Mouse (Mus musculus) hindbrain, embryonic 12.5 days (tissue): ENCODE data around the gene AC161166.1. TPM values are rescaled to one million over a fixed set of nuclear protein-coding genes. Genes with fewer than 3 reads are reported as not detected.
A peak's percentile ranks its signal among the peaks of the same experiment; 100 is the strongest.

Experiments
- ATAC-seq: fragments of 200-750 bp; cut with Nextera tagmentation; 2 replicates; pipeline ENCODE4 v1.8.0; 2017; ENCODE audit warnings: moderate TSS enrichment; ENCODE audit not compliant: low FRiP score
- H3K27ac ChIP-seq: fragments of 300-500 bp; sonication (generic); 2 replicates; pipeline ENCODE4 v1.5.1; 2016; ENCODE audit warnings: mild to moderate bottlenecking
- H3K27me3 ChIP-seq: fragments of 300-500 bp; sonication (generic); 2 replicates; pipeline ENCODE4 v1.6.1; 2016; ENCODE audit warnings: mild to moderate bottlenecking
- H3K36me3 ChIP-seq: fragments of 300-500 bp; sonication (generic); 2 replicates; pipeline ENCODE4 v1.6.1; 2016; ENCODE audit warnings: mild to moderate bottlenecking
- H3K4me1 ChIP-seq: fragments of 300-500 bp; sonication (generic); 2 replicates; pipeline ENCODE4 v1.6.1; 2016
- H3K4me2 ChIP-seq: fragments of 300-500 bp; sonication (generic); replicated peaks from 2 replicates; pipeline ENCODE4 v1.6.1; 2016; ENCODE audit warnings: mild to moderate bottlenecking
- H3K4me3 ChIP-seq: fragments of 300-500 bp; sonication (generic); 2 replicates; pipeline ENCODE4 v1.5.1; 2016; ENCODE audit warnings: mild to moderate bottlenecking
- H3K9ac ChIP-seq: fragments of 300-500 bp; sonication (generic); 2 replicates; pipeline ENCODE4 v1.6.1; 2016; ENCODE audit warnings: mild to moderate bottlenecking, moderate library complexity
- H3K9me3 ChIP-seq: fragments of 300-500 bp; sonication (generic); replicated peaks from 2 replicates; pipeline ENCODE4 v1.6.1; 2016; ENCODE audit warnings: mild to moderate bottlenecking
- WGBS: fragments of 180-500 bp; shearing (Covaris S2); methylation state at CpG from one replicate; pipeline ENCODE4 v1.1.7; 2016; 5-methylcytosine and 5-hydroxymethylcytosine counted together
- polyA plus RNA-seq: library from polyadenylated mRNA; unstranded; fragments of >200 nt; fragmentation: Nextera tagmentation; extraction: Ambion mirVana; gene quantifications from 2 replicates; pipeline ENCODE4 v1.2.1, GENCODE M21; 2016

The AC161166.1 gene
- polyA plus RNA-seq, 1 experiment from 2014 or later = 1.9 TPM

DNA sequence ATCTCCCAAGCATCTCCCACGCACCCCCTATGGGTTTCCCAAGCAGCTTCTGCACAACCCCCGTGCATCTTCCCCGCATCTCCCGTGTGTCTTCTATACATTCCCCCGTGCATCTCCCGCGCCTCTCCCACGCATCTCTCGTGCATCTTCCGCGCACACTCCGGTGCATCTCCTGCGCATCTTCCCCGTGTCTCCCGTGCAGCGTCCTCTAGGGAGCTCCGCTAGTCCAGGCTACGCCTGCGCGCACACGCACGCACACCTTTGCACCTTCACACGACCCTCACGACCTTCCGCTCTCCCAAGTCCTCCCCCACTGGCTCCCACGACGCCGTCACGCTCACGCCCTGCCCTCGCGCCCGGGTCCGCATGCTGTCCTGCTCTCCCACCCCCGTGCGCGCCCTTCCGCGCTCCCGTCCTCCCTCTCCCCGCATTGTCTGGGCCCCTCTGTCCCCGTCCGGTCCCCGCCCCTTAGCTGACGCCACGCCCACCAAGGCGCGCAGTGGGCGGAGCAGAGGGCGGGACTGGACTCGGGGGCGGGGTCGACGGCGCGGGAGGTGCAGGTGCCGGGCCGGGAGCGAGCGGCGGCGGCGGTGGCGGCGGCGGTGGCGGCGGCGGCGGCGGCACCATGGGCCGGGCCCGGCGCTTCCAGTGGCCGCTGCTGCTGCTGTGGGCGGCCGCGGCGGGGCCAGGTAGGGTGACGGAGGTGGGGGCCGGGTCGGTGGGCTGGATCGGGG lies 30.6 kb downstream of the AC161166.1 start, which contains the start of gene Cadm4:
TSS of gene Cadm4 (plus strand) at position 550 of the 734 bp plus-strand sequence.
- WGBS = 1% methylated on average over 70 of the region's 83 CpGs
- peak; percentile 85 for ATAC-seq
- peaks cover 60% of the 10 kb centered on the region for H3K4me1 ChIP-seq

DNA sequence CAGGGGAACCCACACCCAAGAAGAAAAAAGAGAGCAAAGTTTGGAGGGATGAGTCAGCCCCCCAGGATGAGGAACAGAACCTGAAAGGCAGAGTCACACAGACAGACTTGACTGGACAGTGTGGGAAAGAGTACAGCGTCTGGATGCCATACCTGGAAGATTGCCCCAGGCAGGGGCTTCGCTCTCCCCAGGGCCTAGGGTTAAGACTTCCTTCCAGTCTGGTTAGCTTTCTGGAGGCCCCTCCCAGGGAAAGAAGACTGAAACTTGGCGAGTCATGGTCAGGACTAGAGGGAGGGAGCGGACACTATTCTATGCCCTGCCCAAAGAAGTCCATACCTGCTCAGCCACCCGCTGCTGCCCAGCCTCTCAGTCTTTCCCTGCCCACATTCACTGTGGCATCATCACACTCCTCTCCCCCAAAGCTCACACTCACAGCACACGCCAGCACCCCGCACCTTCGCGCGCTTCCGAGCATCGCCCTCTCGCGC lies 31.2 kb downstream of the AC161166.1 start:
- peak; percentile 33 for ATAC-seq
- H3K4me2 ChIP-seq = peak overlapping the region; percentile 81
- H3K27me3 ChIP-seq = no peaks in the 10 kb centered on the region
- 13% methylated on average over 14 of the region's 14 CpGs for WGBS
- H3K36me3 ChIP-seq = no peaks in the 10 kb centered on the region
- H3K9ac ChIP-seq = peak overlapping the region; percentile 97
- H3K27ac ChIP-seq = peak overlapping the region; percentile 83
- H3K9me3 ChIP-seq = no peaks in the 10 kb centered on the region
- peaks cover 54% of the 10 kb centered on the region for H3K4me1 ChIP-seq
- peak overlapping the region; percentile 78 for H3K4me3 ChIP-seq

More for the DNA sequence above, 30.6 kb downstream of the AC161166.1 start, which contains the start of gene Cadm4:
- H3K9ac ChIP-seq = peak within 1 kb of the TSS; percentile 97
- H3K36me3 ChIP-seq = no peaks in the 10 kb centered on the region
- peak within 1 kb of the TSS; percentile 81 for H3K4me2 ChIP-seq
- peak within 1 kb of the TSS; percentile 78 for H3K4me3 ChIP-seq
- no peaks in the 10 kb centered on the region for H3K9me3 ChIP-seq
- H3K27me3 ChIP-seq = no peaks in the 10 kb centered on the region
- H3K27ac ChIP-seq = peak within 1 kb of the TSS; percentile 83

DNA sequence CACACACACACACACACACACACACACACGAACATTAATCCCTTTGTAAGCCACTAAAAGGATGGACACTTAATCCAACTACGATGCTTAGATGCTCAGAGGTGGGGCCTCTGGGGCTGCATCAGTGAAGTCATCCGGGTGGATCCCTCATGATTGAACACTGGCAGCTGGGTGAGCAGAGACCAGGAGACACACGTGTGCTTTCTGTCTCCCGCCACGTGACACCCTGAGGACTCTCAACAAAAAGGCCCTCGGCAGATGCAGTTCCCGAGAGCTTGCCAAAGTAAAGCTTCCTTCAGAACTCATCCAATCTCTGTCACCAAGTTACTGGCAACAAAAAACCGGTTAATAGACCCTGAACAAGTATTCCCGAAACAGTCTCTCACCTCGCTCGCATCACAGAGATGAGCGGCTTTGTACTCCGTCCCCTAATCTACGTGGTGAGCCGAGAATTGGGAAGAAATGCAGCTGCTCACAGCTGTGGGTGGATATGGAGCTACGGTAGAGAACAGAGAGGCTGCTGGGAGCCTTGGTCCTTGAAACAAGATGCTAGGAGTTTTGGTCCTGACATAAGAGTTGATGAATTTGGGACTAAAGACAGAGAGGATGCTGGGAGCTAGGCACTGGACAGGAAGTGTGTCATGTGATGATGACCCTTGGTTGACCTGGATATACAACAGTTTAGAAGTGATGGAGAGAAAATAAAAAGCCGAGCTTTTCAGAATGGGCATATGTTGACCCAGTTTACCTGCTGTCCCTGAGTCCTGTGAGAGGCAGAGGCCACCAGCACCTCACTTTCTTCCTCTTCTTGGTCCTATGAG lies 31.9 kb downstream of the AC161166.1 start:
- Histone ChIP-seq H3K4me3 (peak overlapping the region; percentile 78; the same call in 1 of the 2 replicates), H3K4me2 (peak overlapping the region; percentile 81), H3K36me3 (no peaks in the 10 kb centered on the region), H3K9ac (no peak overlapping the region), H3K27ac (0 out of 2 replicates have a peak overlapping the region, but pooled peaks have one; percentile 30), H3K9me3 (no peaks in the 10 kb centered on the region), H3K4me1 (peaks cover 47% of the 10 kb centered on the region), H3K27me3 (peaks cover under 1% of the 10 kb centered on the region; the same call in 1 of the 2 replicates)
- ATAC-seq = no peak
- 59% methylated on average over 18 of the region's 18 CpGs for WGBS

DNA sequence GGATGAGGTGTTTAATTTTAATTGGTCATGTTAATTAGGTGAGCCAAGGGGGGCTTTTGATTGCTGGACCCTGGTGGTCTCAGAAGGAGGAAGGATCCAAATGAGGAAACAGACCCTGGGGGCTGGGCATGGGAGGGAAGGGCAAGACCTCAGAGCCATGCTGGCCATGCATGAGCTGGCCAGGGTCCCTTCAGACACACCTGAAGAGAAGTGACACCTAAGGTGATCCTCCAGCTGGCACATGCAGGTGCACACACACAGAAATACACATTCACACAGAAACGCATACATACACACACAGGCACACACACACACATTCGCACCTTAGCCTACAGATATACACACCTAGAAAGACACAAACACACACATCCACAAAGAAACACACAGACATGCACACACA lies 32.6 kb downstream of the AC161166.1 start:
- no peak overlapping the region for H3K9ac ChIP-seq
- H3K9me3 ChIP-seq = no peaks in the 10 kb centered on the region
- no peaks in the 10 kb centered on the region for H3K36me3 ChIP-seq
- WGBS = 88% methylated on average over 2 of the region's 2 CpGs
- peaks cover 44% of the 10 kb centered on the region for H3K4me1 ChIP-seq
- H3K4me2 ChIP-seq = peak overlapping the region; percentile 81; the same call in 1 of the 2 replicates
- H3K4me3 ChIP-seq = no peak overlapping the region
- no peak overlapping the region for H3K27ac ChIP-seq
- H3K27me3 ChIP-seq = peaks cover 4% of the 10 kb centered on the region; the same call in 1 of the 2 replicates
- no peak for ATAC-seq

DNA sequence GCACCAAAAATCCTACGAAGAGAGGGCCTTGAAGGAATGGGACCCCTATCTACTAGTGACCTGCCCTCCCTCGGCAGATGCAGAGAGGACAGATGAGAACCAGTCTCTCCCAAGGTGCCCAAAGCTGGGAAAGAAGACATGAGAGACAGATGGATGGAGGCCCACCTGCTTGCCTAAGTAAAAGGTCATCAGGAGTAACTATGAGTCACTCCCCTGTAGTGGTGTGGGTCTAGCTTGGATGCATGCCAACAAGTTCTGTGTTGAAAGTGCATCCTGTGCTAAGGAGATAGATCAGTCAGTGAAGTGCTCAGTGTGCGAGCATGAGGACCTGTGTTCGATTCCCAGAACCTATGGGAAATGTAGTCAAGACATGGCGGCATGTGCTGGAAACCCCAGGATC lies 33.3 kb downstream of the AC161166.1 start:
- Histone ChIP-seq H3K27me3 (peaks cover 4% of the 10 kb centered on the region; the same call in 1 of the 2 replicates), H3K4me2 (no peak overlapping the region), H3K27ac (no peak overlapping the region), H3K9me3 (no peaks in the 10 kb centered on the region), H3K4me1 (peaks cover 37% of the 10 kb centered on the region), H3K9ac (no peak overlapping the region), H3K36me3 (no peaks in the 10 kb centered on the region), H3K4me3 (no peak overlapping the region)
- WGBS = 86% methylated on average over 5 of the region's 5 CpGs
- no peak for ATAC-seq

DNA sequence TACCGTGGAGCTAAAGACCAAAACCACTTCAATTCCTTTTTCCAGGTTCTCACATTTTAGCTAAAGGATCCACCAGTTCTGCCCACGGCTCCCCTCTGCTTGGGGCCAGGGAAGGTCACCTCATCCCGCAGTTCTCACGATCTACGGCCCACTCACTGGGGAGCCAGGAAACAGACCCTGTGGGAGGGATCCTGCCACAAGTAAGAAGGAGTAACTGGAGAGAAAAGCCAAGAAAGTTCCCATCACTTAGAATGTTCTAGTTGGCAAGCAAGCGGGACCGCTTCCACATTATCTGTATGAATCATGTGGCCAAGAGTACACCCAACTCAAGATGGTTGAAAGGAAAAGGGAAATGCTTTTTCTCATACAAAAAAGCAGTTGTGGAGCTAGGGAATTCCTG lies 35.4 kb downstream of the AC161166.1 start:
- Histone ChIP-seq H3K9me3 (no peaks in the 10 kb centered on the region), H3K36me3 (no peaks in the 10 kb centered on the region), H3K27me3 (peaks cover 4% of the 10 kb centered on the region; the same call in 1 of the 2 replicates), H3K4me3 (no peak overlapping the region), H3K4me1 (peaks cover 25% of the 10 kb centered on the region), H3K9ac (no peak overlapping the region), H3K27ac (no peak overlapping the region), H3K4me2 (no peak overlapping the region)
- 82% methylated on average over 7 of the region's 7 CpGs for WGBS
- ATAC-seq = no peak

DNA sequence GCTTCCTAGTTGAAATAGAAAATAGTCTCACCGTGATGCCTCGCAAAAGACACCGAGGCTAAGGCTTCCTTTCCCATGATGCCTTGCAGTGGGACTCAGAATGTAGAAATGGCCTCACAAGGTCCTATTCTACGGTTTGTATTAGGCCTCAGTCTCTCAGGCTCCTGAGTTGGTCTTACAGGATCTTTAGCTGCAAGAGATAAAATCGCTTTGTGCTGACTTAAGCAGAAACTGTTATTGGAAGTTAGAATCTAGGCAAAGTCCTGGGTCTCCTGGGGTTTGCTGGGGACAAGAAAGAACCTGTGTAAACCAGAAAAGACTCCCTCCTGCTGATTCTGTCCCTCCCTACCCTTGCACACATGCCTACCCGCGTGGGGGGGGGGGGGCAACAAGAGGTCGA lies 35.9 kb downstream of the AC161166.1 start:
- Histone ChIP-seq H3K27ac (no peak overlapping the region), H3K4me2 (no peak overlapping the region), H3K9me3 (no peaks in the 10 kb centered on the region), H3K36me3 (no peaks in the 10 kb centered on the region), H3K4me1 (peaks cover 23% of the 10 kb centered on the region), H3K27me3 (peaks cover 4% of the 10 kb centered on the region; the same call in 1 of the 2 replicates), H3K9ac (no peak overlapping the region), H3K4me3 (no peak overlapping the region)
- 76% methylated on average over 8 of the region's 8 CpGs for WGBS
- no peak for ATAC-seq

DNA sequence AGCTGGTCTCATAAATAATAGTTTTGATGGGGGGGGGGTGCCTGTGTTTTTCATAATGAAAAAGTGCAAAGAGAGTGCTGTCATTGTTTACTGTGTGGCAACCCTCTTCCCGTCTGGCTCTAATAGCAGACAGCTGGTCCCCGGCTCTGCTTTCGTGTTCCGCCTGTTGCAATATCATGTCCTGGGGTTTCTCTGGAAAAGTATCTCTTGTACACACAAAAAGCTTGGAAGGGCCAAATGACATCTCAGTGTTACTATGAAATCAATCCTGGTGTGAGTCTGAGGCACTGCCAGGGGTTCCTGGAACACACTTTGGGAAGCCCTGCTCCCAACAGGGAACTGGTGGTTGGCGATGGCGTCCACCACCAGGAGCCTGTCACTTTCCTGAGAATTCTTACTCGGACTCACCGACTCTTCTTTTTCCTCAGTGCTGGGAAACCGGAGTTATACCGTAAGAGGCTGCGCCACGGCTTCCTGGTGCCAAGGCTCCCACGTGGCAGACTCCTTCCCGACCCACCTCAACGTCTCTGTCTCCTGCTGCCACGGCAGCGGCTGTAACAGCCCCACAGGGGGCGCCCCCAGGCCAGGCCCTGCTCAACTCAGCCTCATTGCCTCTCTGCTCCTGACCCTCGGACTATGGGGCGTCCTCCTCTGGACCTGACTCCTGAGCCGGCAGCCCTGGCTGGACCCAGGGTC lies 37.3 kb downstream of the AC161166.1 start:
- Histone ChIP-seq H3K9me3 (no peaks in the 10 kb centered on the region), H3K4me3 (no peak overlapping the region), H3K27me3 (peaks cover 4% of the 10 kb centered on the region; the same call in 1 of the 2 replicates), H3K36me3 (no peaks in the 10 kb centered on the region), H3K27ac (no peak overlapping the region), H3K9ac (no peak overlapping the region), H3K4me2 (no peak overlapping the region; the same call in 1 of the 2 replicates), H3K4me1 (peaks cover 10% of the 10 kb centered on the region; the same call in 1 of the 2 replicates)
- ATAC-seq = no peak
- WGBS = 34% methylated on average over 21 of the region's 21 CpGs

DNA sequence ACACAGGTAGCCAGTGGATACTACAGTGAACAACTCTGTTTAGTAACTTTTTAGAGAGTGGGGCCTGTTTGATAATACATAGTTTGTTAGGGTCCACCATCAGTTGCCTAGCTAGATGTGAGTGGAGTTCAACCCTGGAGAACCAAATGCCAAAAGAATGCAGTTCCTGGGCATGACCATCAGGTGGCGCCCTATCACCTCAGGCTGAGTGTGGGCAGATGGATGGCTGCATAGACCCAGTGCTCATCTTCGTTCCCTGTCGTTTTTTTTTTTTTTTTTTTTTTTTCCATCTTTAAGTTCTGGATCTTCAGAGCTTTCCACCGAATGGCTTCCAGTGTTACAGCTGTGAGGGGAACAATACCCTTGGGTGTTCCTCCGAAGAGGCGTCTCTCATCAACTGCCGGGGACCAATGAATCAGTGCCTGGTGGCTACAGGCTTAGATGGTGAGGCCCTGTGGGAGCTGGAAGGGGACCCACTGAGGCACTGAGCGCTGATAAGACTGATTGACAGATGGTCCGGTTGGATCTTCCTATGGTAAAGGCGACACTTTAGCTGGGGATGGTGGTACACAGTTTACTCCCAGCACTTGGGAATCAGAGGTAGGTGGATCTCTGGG lies 38.2 kb downstream of the AC161166.1 start:
- H3K4me1 ChIP-seq = 0 out of 2 replicates have a peak, but pooled peaks cover 4% of the 10 kb centered on the region
- WGBS = 39% methylated on average over 10 of the region's 10 CpGs
- H3K9ac ChIP-seq = no peak overlapping the region
- H3K4me3 ChIP-seq = no peak overlapping the region
- H3K36me3 ChIP-seq = no peaks in the 10 kb centered on the region
- no peak for ATAC-seq
- H3K9me3 ChIP-seq = no peaks in the 10 kb centered on the region
- H3K4me2 ChIP-seq = no peak overlapping the region
- peaks cover 4% of the 10 kb centered on the region; the same call in 1 of the 2 replicates for H3K27me3 ChIP-seq
- no peak overlapping the region for H3K27ac ChIP-seq

DNA sequence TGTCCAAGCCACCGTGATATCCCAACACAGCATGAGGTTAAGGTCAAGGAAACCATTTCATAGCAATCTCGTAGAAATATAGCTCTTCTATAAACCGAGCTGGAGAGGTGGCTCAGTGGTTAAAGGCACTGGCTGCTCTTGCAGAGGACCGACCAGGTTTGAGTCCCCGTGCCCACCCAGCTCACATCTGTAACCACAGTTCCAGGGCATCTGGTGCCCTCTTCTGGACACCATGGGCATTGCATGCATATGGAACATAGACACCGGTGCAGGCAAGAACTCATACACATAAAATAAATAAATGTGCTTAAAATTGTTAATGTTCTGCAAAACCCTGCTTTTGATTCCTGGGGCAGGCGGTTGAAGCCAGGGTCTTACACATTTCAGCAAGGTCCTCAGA lies 39.3 kb downstream of the AC161166.1 start:
- Histone ChIP-seq H3K36me3 (no peaks in the 10 kb centered on the region), H3K9me3 (no peaks in the 10 kb centered on the region), H3K4me1 (0 out of 2 replicates have a peak, but pooled peaks cover 4% of the 10 kb centered on the region), H3K4me2 (no peak overlapping the region), H3K4me3 (no peak overlapping the region), H3K27ac (no peak overlapping the region), H3K27me3 (peaks cover 4% of the 10 kb centered on the region; the same call in 1 of the 2 replicates), H3K9ac (no peak overlapping the region)
- 79% methylated on average over 7 of the region's 7 CpGs for WGBS
- no peak for ATAC-seq

DNA sequence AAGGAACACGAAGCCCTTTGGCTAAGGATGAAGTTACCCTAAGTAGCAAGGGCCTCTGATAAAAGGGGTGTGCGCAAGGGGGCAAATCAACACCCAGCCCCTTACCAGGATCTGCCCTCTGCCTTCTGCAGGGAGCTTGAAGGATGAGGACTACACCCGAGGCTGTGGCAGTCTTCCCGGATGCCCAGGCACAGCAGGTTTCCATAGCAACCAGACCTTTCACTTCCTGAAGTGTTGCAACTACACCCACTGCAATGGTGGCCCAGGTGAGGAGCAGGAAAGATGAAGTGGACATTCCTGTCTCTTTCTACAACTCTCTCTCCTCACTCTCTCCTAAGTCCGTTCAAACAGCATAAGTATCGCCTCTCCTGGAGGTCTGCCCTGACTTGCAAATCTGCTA lies 39.8 kb downstream of the AC161166.1 start:
- 0 out of 2 replicates have a peak, but pooled peaks cover 4% of the 10 kb centered on the region for H3K4me1 ChIP-seq

More for the DNA sequence above, 39.8 kb downstream of the AC161166.1 start:
- Histone ChIP-seq H3K36me3 (no peaks in the 10 kb centered on the region), H3K9ac (no peak overlapping the region), H3K4me2 (no peak overlapping the region), H3K27me3 (peaks cover 4% of the 10 kb centered on the region; the same call in 1 of the 2 replicates), H3K27ac (no peak overlapping the region), H3K4me3 (no peak overlapping the region), H3K9me3 (no peaks in the 10 kb centered on the region)
- WGBS = 76% methylated on average over 6 of the region's 6 CpGs
- ATAC-seq = no peak
